Mouse (Mus musculus): ENCODE results near the gene Ppp2r3d. TPM values are rescaled to one million over a fixed set of nuclear protein-coding genes. Genes with fewer than 3 reads are reported as not detected.

Gene Ppp2r3d
- polyA plus RNA-seq, 1 experiment from 2014 or later = 33.3 TPM

- WGBS (ENCODE audit: insufficient replicate concordance) = 82% methylated on average over 13 of the region's 13 CpGs
- ATAC-seq (ENCODE audit: low read depth) (peak; percentile 47), DNase-seq (peak; percentile 21)
- Histone ChIP-seq H3K9me3 (replicated peaks) (peaks cover 35% of the 10 kb centered on the region), H3K4me3 (replicated peaks) (no peak overlapping the region), H3K4me2 (no peak overlapping the region), H3K27me3 (no peaks in the 10 kb centered on the region), H3K27ac (no peak overlapping the region), H3K36me3 (peaks cover 38% of the 10 kb centered on the region), H3K4me1 (replicated peaks) (0 out of 2 replicates have a peak, but pooled peaks cover 4% of the 10 kb centered on the region), H3K9ac (no peak overlapping the region)
These were observed 37.3 kb downstream of the Ppp2r3d start for GRCm38 (mm10) chr9:124439403-124439847.

GRCm38 (mm10) chr9:124438686-124439346 lies 37.9 kb downstream of the Ppp2r3d start:
- WGBS (ENCODE audit: insufficient replicate concordance) = 93% methylated on average over 22 of the region's 22 CpGs
- no peak overlapping the region for H3K4me2 ChIP-seq
- no peaks in the 10 kb centered on the region for H3K27me3 ChIP-seq
- 0 out of 2 replicates have a peak, but pooled peaks cover 4% of the 10 kb centered on the region for H3K4me1 ChIP-seq (replicated peaks)
- H3K4me3 ChIP-seq (replicated peaks) = no peak overlapping the region
- H3K36me3 ChIP-seq = peaks cover 38% of the 10 kb centered on the region
- peaks cover 35% of the 10 kb centered on the region for H3K9me3 ChIP-seq (replicated peaks)
- no peak for DNase-seq
- ATAC-seq (ENCODE audit: low read depth) = peak; percentile 39
- no peak overlapping the region for H3K27ac ChIP-seq
- no peak overlapping the region for H3K9ac ChIP-seq

DNA sequence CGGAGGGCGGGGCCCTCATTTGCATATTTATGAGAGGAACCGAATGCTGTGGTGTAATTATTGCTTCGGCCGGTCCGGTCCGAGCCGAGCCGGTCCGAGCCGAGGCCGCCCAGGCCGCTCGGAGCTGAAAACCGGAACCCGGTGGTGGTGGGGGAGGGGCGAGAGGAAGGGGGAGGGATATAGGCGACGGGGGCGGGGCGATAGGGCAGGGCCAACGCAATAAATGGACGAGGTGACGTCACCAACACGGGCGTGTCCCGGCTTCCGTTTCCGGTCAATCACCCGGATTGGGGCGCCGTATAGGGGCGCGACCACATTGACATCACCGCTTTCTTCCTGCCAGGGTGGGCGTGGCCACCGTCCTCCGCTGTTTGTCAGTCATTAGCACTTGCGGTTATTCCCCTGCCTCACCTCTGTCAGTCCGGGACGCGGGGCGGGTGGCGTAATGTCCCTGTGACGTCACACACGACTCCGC lies 51.2 kb downstream of the Ppp2r3d start:
- Histone ChIP-seq H3K27ac (peak overlapping the region; percentile 93), H3K27me3 (peaks cover 3% of the 10 kb centered on the region; the same call in 1 of the 2 replicates), H3K9me3 (replicated peaks) (no peaks in the 10 kb centered on the region), H3K4me2 (peak overlapping the region; percentile 93), H3K4me3 (replicated peaks) (peak overlapping the region; percentile 73), H3K9ac (peak overlapping the region; percentile 41), H3K36me3 (no peaks in the 10 kb centered on the region), H3K4me1 (replicated peaks) (peaks cover 28% of the 10 kb centered on the region)
- under 1% methylated on average over 45 of the region's 47 CpGs for WGBS (ENCODE audit: insufficient replicate concordance)
- DNase-seq (peak; percentile 71), ATAC-seq (ENCODE audit: low read depth) (peak; percentile 1; the same call in 1 of the 2 replicates)

DNA sequence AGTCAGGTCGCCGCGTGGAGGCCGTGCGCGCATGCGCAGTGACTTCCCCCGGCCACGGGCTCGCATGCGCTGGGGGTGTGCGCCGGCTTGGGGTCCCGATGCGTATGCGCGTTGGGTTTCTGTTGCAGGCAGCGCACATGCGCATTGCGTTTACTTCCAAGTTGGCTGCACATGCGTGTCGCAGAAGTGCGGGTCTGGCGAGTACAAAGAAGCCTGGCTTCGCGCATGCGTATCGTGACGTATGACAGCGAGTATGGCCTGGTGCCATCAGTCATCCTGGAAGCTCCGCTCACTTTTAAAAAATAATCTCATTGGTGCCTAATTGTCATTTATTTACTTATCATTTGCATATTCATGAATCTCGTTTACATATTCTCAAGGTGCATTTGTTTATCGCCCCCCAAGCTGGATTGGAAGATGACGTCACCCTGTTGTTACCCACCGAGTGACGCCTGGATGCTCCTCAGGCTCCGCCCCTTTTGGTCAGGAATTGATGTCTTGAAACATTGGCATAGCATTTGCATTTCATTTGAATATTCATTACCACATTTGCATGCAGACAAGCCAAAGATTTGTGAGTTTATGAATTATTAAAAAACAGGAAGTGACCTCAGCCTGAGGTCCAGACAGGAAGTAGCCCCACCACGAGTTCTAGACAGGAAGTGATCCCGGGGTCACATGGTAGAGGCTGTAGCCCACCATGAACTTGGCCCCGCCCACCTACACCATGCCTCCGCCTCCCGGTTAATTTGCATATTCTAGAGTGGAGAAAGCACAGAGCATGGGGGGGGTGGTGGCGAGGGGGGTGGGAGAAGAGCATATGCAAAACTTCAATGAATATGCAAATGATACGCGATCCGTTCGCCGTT lies 51.9 kb downstream of the Ppp2r3d start:
- H3K4me2 ChIP-seq = peak overlapping the region; percentile 93
- H3K4me3 ChIP-seq (replicated peaks) = peak overlapping the region; percentile 73
- peak overlapping the region; percentile 93 for H3K27ac ChIP-seq
- ATAC-seq (ENCODE audit: low read depth) (peak; percentile 16), DNase-seq (peak; percentile 86)
- under 1% methylated on average over 48 of the region's 48 CpGs for WGBS (ENCODE audit: insufficient replicate concordance)
- peaks cover 3% of the 10 kb centered on the region; the same call in 1 of the 2 replicates for H3K27me3 ChIP-seq
- H3K36me3 ChIP-seq = no peaks in the 10 kb centered on the region
- peaks cover 28% of the 10 kb centered on the region for H3K4me1 ChIP-seq (replicated peaks)
- no peaks in the 10 kb centered on the region for H3K9me3 ChIP-seq (replicated peaks)
- H3K9ac ChIP-seq = peak overlapping the region; percentile 73

GRCm38 (mm10) chr9:124424292-124424541 lies 52.5 kb downstream of the Ppp2r3d start:
- ATAC-seq (ENCODE audit: low read depth) = no peak
- peak overlapping the region; percentile 73 for H3K4me3 ChIP-seq (replicated peaks)
- H3K36me3 ChIP-seq = no peaks in the 10 kb centered on the region
- peak overlapping the region; percentile 73 for H3K9ac ChIP-seq
- peak overlapping the region; percentile 93 for H3K27ac ChIP-seq
- WGBS (ENCODE audit: insufficient replicate concordance) = under 1% methylated on average over 27 of the region's 27 CpGs
- H3K4me1 ChIP-seq (replicated peaks) = peaks cover 28% of the 10 kb centered on the region
- H3K27me3 ChIP-seq = peaks cover 3% of the 10 kb centered on the region; the same call in 1 of the 2 replicates
- DNase-seq = no peak
- no peaks in the 10 kb centered on the region for H3K9me3 ChIP-seq (replicated peaks)
- H3K4me2 ChIP-seq = peak overlapping the region; percentile 93

DNA sequence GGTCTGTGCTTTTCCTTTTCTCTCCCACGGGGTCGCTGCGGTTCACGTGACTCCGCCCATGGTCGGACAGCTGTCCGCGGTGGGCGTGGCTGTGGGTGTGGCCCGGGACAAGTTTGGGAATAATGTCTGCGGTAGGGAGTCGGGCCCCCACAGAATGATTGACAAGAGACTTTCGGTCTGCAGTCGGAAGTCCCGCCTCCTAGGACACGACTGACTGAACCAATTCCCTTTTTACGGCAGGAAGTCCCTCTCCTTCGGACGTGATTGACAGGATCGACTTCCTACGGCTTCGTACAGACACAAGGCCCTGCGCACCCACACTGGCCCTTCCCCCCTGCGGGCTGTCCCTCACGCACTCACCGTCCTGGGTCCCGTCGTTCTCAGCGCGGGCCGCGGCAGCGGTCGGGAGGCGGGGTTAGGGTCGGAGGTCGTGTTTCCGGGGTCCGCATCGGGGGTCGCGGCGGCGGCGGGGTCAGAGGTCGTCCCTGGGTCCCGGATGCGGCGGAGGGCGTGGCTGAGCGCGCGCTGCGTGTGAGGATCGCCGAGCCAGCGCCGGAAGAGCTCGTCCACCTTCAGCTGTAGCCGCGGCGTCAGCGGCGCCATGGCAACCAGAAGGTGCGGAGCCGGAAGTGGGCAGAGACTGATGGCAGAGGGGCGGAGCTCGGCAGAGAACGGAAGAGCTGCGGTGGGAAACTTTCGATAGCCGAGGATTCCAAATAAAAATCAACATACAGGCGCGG lies 53.0 kb downstream of the Ppp2r3d start:
- peak overlapping the region; percentile 73 for H3K4me3 ChIP-seq (replicated peaks)
- H3K9me3 ChIP-seq (replicated peaks) = no peaks in the 10 kb centered on the region
- peaks cover 28% of the 10 kb centered on the region for H3K4me1 ChIP-seq (replicated peaks)
- ATAC-seq (ENCODE audit: low read depth) (peak; percentile 77), DNase-seq (peak; percentile 85)
- H3K9ac ChIP-seq = peak overlapping the region; percentile 73
- H3K27me3 ChIP-seq = peaks cover 3% of the 10 kb centered on the region; the same call in 1 of the 2 replicates
- H3K36me3 ChIP-seq = no peaks in the 10 kb centered on the region
- H3K4me2 ChIP-seq = peak overlapping the region; percentile 93
- under 1% methylated on average over 72 of the region's 74 CpGs for WGBS (ENCODE audit: insufficient replicate concordance)
- H3K27ac ChIP-seq = peak overlapping the region; percentile 93

- Histone ChIP-seq H3K4me2 (peak overlapping the region; percentile 93), H3K4me1 (replicated peaks) (peaks cover 28% of the 10 kb centered on the region), H3K4me3 (replicated peaks) (peak overlapping the region; percentile 73), H3K9ac (peak overlapping the region; percentile 73), H3K9me3 (replicated peaks) (no peaks in the 10 kb centered on the region), H3K36me3 (no peaks in the 10 kb centered on the region), H3K27ac (peak overlapping the region; percentile 93), H3K27me3 (peaks cover 3% of the 10 kb centered on the region; the same call in 1 of the 2 replicates)
- peak; percentile 90 for DNase-seq
- WGBS (ENCODE audit: insufficient replicate concordance) = under 1% methylated on average over 59 of the region's 59 CpGs
- peak; percentile 73 for ATAC-seq (ENCODE audit: low read depth)
These were observed 53.7 kb downstream of the Ppp2r3d start for GRCm38 (mm10) chr9:124422900-124423551.

DNA sequence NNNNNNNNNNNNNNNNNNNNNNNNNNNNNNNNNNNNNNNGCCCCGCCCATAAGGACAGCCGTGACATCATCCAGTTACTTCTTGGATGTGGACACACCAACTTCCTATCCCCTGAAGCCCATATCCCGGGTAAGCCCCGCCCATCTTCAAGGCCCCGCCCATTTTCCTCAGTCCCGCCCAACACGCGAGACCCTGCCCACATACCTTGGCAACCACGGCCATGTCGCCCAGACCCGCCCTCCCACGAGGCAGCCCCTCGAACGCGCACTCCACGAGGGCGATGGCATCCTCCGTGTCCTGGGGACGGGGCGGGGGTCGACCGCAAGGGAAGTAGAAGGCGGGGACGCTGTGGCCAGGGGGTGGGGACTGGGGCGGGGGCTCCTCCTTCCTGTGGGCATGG lies 54.3 kb downstream of the Ppp2r3d start:
- no peak for ATAC-seq (ENCODE audit: low read depth)
- peak; percentile 58 for DNase-seq
- no peak overlapping the region for H3K9ac ChIP-seq

GRCm38 (mm10) chr9:124412921-124413320 lies 63.8 kb downstream of the Ppp2r3d start:
- H3K4me1 ChIP-seq (replicated peaks) = no peaks in the 10 kb centered on the region
- no peaks in the 10 kb centered on the region for H3K9me3 ChIP-seq (replicated peaks)
- H3K4me2 ChIP-seq = no peak overlapping the region
- no peak for ATAC-seq (ENCODE audit: low read depth)
- no peaks in the 10 kb centered on the region for H3K27me3 ChIP-seq
- no peak overlapping the region for H3K4me3 ChIP-seq (replicated peaks)
- no peak for DNase-seq
- no peaks in the 10 kb centered on the region for H3K36me3 ChIP-seq
- H3K27ac ChIP-seq = no peak overlapping the region
- no peak overlapping the region for H3K9ac ChIP-seq

More for the DNA sequence above, 54.3 kb downstream of the Ppp2r3d start:
- H3K27me3 ChIP-seq = peaks cover 3% of the 10 kb centered on the region; the same call in 1 of the 2 replicates
- peak overlapping the region; percentile 93 for H3K27ac ChIP-seq
- H3K4me3 ChIP-seq (replicated peaks) = peak overlapping the region; percentile 73
- WGBS (ENCODE audit: insufficient replicate concordance) = under 1% methylated on average over 21 of the region's 25 CpGs
- H3K36me3 ChIP-seq = no peaks in the 10 kb centered on the region
- H3K9me3 ChIP-seq (replicated peaks) = no peaks in the 10 kb centered on the region
- peak overlapping the region; percentile 93 for H3K4me2 ChIP-seq
- H3K4me1 ChIP-seq (replicated peaks) = peaks cover 28% of the 10 kb centered on the region

GRCm38 (mm10) chr9:124411553-124411952 lies 65.1 kb downstream of the Ppp2r3d start:
- Histone ChIP-seq H3K4me2 (no peak overlapping the region), H3K4me3 (replicated peaks) (no peak overlapping the region), H3K27ac (no peak overlapping the region), H3K27me3 (no peaks in the 10 kb centered on the region), H3K36me3 (no peaks in the 10 kb centered on the region), H3K9me3 (replicated peaks) (no peaks in the 10 kb centered on the region), H3K9ac (no peak overlapping the region), H3K4me1 (replicated peaks) (no peaks in the 10 kb centered on the region)
- WGBS (ENCODE audit: insufficient replicate concordance) = 43% methylated on average over 1 of the region's 1 CpGs
- ATAC-seq (ENCODE audit: low read depth) = no peak
- DNase-seq = no peak

Data from liver, embryonic 13.5 days (tissue).